Mouse (Mus musculus): ENCODE measurements at regions not wholly inside any gene's neighbourhood (a gene's known extent, or its start where the extent isn't known, plus 50 kb on each side); places are given as distances from the start of the nearest gene placed in this dataset.

- no peak for DNase-seq
Measured at GRCm38 (mm10) chr13:28750949-28751692, 202.4 kb downstream of the Sox4 start.

- no peak for DNase-seq
Measured at GRCm38 (mm10) chr13:28740158-28740670, 213.3 kb downstream of the Sox4 start.

- DNase-seq = no peak
Measured at GRCm38 (mm10) chr13:28738160-28739100, 215.1 kb downstream of the Sox4 start.

GRCm38 (mm10) chr13:28732475-28732874 is 221.0 kb downstream of the Sox4 start:
- DNase-seq = no peak

GRCm38 (mm10) chr13:28732036-28732435 is 221.5 kb downstream of the Sox4 start:
- no peak for DNase-seq

GRCm38 (mm10) chr13:28730059-28730580 is 223.4 kb downstream of the Sox4 start:
- DNase-seq = no peak

- DNase-seq = no peak
Measured at GRCm38 (mm10) chr13:28728768-28729167, 224.7 kb downstream of the Sox4 start.

GRCm38 (mm10) chr13:28724300-28724699 is 229.2 kb downstream of the Sox4 start:
- no peak for DNase-seq

- DNase-seq = no peak
Measured at GRCm38 (mm10) chr13:28722074-28722473, 231.4 kb downstream of the Sox4 start.

GRCm38 (mm10) chr13:28721548-28721981 is 231.9 kb downstream of the Sox4 start:
- DNase-seq = no peak

- DNase-seq = peak; percentile 49
Measured at GRCm38 (mm10) chr13:28720639-28721239, 232.8 kb downstream of the Sox4 start.

- DNase-seq = no peak
Measured at GRCm38 (mm10) chr13:28720169-28720568, 233.3 kb downstream of the Sox4 start.

- DNase-seq = no peak
Measured at GRCm38 (mm10) chr13:28718868-28719265, 234.6 kb downstream of the Sox4 start.

- DNase-seq = no peak
Measured at GRCm38 (mm10) chr13:28718169-28718867, 235.2 kb downstream of the Sox4 start.

GRCm38 (mm10) chr13:28717404-28717803 is 236.1 kb downstream of the Sox4 start:
- DNase-seq = no peak

- no peak for DNase-seq
Measured at GRCm38 (mm10) chr13:28709966-28710365, 243.5 kb downstream of the Sox4 start.

- DNase-seq = no peak
Measured at GRCm38 (mm10) chr13:28701309-28701708, 252.2 kb downstream of the Sox4 start.

- no peak for DNase-seq
Measured at GRCm38 (mm10) chr13:28700081-28700480, 253.4 kb downstream of the Sox4 start.

GRCm38 (mm10) chr13:28699490-28700032 is 254.0 kb downstream of the Sox4 start:
- DNase-seq = no peak

GRCm38 (mm10) chr13:28697796-28698678 is 255.5 kb downstream of the Sox4 start:
- no peak for DNase-seq

- DNase-seq = no peak
Measured at GRCm38 (mm10) chr13:28693078-28693477, 260.4 kb downstream of the Sox4 start.

All from right cerebral cortex, adult 18-20 months (tissue).